Mouse (Mus musculus): ENCODE measurements around the gene Rpap2.

DNA sequence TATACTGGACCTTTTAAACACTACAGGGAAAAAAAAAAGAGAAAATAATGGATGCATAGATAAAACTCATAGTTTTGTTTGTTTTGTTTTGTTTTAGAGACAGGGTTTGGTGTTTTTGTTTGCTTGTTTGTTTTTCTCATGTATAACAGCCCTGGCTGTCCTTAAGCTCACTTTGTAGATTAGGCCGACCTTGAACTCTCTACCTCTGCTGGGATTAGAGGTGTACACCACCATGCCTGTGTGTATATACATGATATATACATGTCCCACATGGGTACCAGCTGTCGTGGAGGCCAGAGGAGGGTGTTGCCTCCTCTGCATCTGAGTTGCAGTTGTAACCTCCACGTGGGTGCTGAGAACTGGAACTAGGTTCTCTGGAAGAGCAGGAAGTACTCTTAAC lies 48.7 kb upstream of the Rpap2 start:
- TF ChIP-seq NELFE (IDR thresholded peaks at IDR 0.05; ENCODE audit: low read depth, low read length) (no peak), CTCF (conservative IDR thresholded peaks at IDR 0.05 in 1 of 2, IDR thresholded peaks at IDR 0.05 in 1 of 2; ENCODE audit: low read depth in 2 of 2, low read length in 2 of 2) (no peak), MEF2A (IDR thresholded peaks at IDR 0.05; ENCODE audit: borderline replicate concordance, low read depth, low read length) (no peak), CHD2 (IDR thresholded peaks at IDR 0.05; ENCODE audit: low read length) (no peak), POLR2A (IDR thresholded peaks at IDR 0.05; ENCODE audit: low read depth, low read length) (no peak), EP300 (IDR thresholded peaks at IDR 0.05; ENCODE audit: low read length) (no peak), TCF12 (IDR thresholded peaks at IDR 0.05; ENCODE audit: low read depth, low read length) (no peak), HCFC1 (IDR thresholded peaks at IDR 0.05; ENCODE audit: low read depth, low read length) (no peak), ZMIZ1 (IDR thresholded peaks at IDR 0.05; ENCODE audit: low read depth, low read length) (no peak), ELF1 (IDR thresholded peaks at IDR 0.05; ENCODE audit: low read depth, low read length) (no peak), ZNF384 (IDR thresholded peaks at IDR 0.05; ENCODE audit: low read depth, low read length) (no peak)
